Mouse (Mus musculus): ENCODE results near the gene Pan3.

DNA sequence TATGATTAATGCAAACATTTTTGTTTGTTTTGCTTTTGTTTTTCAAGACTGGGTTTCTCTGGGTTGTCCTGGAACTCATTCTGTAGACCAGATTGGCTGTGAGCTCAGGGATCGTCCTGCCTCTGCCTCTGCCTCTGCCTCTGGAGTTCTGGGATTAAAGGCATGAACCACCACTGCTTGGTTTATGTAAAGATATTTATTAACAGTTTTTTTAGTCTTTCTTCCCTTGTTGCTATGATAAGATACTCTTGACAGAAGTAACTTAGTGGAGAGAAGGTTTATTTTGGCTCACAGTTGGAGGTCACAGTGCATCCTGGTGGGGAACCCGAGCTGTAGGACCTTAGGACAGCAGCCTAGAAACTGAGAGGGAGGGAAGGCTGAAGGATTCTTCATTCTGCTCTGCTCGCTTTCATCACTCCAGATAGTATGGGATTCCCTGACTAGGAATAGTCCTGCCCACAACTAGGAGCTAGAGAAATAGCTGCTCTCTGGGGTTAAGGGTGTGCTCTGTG is 11.1 kb downstream of the Pan3 start:
- no peak for TF ChIP-seq CTCF (IDR thresholded peaks at IDR 0.05; ENCODE audit: borderline replicate concordance, insufficient read depth, low read depth, low read length)
- no peak for TF ChIP-seq POLR2A (IDR thresholded peaks at IDR 0.05; ENCODE audit: borderline replicate concordance, insufficient read depth, low read length)

Data from cerebellum, adult 2 months (tissue).